30 mouse cellular contexts compared by ENCODE assay signal in the genomic region with DNA sequence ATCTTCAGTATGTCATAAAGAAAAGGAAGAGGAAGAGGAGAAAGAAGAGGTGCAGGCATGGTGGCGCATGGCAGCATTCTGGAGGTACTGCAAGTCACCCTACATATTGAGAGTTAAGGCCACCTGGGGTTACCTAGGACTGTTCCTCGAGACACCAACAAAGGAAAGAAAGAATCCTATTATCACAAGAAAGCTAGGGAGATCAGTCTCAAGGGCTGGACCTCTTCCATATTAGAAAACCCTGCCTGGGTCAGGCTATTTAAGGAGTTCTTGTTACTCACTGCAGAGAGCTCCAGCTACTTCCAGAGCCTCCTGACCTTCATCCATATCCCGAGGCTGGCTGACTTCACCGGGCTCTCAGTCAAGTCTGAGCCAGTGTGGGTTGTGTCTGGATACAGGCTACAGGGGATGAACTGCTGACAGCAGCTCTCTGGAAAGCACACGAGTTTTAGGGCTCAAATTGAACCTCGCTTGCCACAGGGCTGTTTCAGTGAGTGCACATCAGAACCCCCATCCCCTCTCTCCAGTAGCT. TPM values are rescaled to one million over a fixed set of nuclear protein-coding genes. Genes with fewer than 3 reads are reported as not detected.
DNase-seq lines count a peak whose midpoint lies in the region; ATAC-seq and TF ChIP-seq lines count a peak whose summit lies in the region.
"Had no signal": no experiment of that assay in that cellular context is flagged by ENCODE, and none has a peak within 500 bp of the region (broad histone marks: within the 10 kb centered on the region; RNA-seq: fewer than 3 reads in every experiment).

No protein-coding gene starts in this region.

- H3K4me3 ChIP-seq in heart, embryonic 15.5 days = no peak overlapping the region
- H3K4me3 ChIP-seq in lung, postnatal 0 days (ENCODE audit: low read depth, low read length) = no peak overlapping the region
- H3K4me3 ChIP-seq: embryonic facial prominence, embryonic 15.5 days; forebrain, embryonic 10.5 days; hindbrain, embryonic 13.5 days; midbrain, embryonic 15.5 days; stomach, embryonic 15.5 days had no signal

- 39% methylated on average over 6 of the region's 6 CpGs for WGBS in heart, embryonic 15.5 days
- 55% methylated on average over 6 of the region's 6 CpGs for WGBS in lung, postnatal 0 days

- no peak overlapping the region for H3K27ac ChIP-seq in heart, embryonic 15.5 days
- H3K27ac ChIP-seq in lung, postnatal 0 days (ENCODE audit: low read length) = no peak overlapping the region
- H3K27ac ChIP-seq: embryonic facial prominence, embryonic 15.5 days; forebrain, embryonic 10.5 days; hindbrain, embryonic 13.5 days; macrophage; midbrain, embryonic 15.5 days; stomach, embryonic 15.5 days had no signal

- H3K36me3 ChIP-seq in heart, embryonic 15.5 days = no peaks in the 10 kb centered on the region
- H3K36me3 ChIP-seq in lung, postnatal 0 days (ENCODE audit: insufficient read depth, low read length) = no peaks in the 10 kb centered on the region
- H3K36me3 ChIP-seq: embryonic facial prominence, embryonic 15.5 days; forebrain, embryonic 10.5 days; hindbrain, embryonic 13.5 days; midbrain, embryonic 15.5 days; stomach, embryonic 15.5 days had no signal

- DNase-seq in heart, postnatal 25 days (ENCODE audit: low spot score) = no peak
- peak; percentile 46 for DNase-seq in testis, postnatal 14 days (ENCODE audit: low spot score)
- no peak for DNase-seq in testis, postnatal 10 days (ENCODE audit: low spot score)
- peak; percentile 39 for DNase-seq in adrenal gland, postnatal 25 days
- DNase-seq in frontal cortex, postnatal 10 days (ENCODE audit: low spot score in 2 of 2) = no peak
- DNase-seq in thymus, adult 18-20 months = no peak
- no peak for DNase-seq in lung, postnatal 0 days (ENCODE audit: low spot score)
- DNase-seq: cerebellum, postnatal 14 days; embryo, embryonic 11 days; gastrocnemius, postnatal 10 days; left cerebral cortex, postnatal 4 days; lung, adult 2 months; thymus, postnatal 14 days had no signal

- intact Hi-C loops in heart, postnatal 25 days (cut with DNase I) = no loop called here

- no peak overlapping the region for H3K9ac ChIP-seq in heart, embryonic 15.5 days
- no peak overlapping the region for H3K9ac ChIP-seq in lung, postnatal 0 days (replicated peaks; ENCODE audit: low read depth)
- H3K9ac ChIP-seq: embryonic facial prominence, embryonic 15.5 days; hindbrain, embryonic 13.5 days; midbrain, embryonic 15.5 days; stomach, embryonic 15.5 days had no signal

- H3K27me3 ChIP-seq in heart, embryonic 15.5 days = no peaks in the 10 kb centered on the region
- H3K27me3 ChIP-seq in lung, postnatal 0 days (replicated peaks; ENCODE audit: insufficient read depth, low read length) = no peaks in the 10 kb centered on the region
- H3K27me3 ChIP-seq: embryonic facial prominence, embryonic 15.5 days; hindbrain, embryonic 13.5 days; midbrain, embryonic 15.5 days; stomach, embryonic 15.5 days had no signal

- TF ChIP-seq CTCF in lung, postnatal 0 days (IDR thresholded peaks at IDR 0.05) = no peak

- ATAC-seq in heart, embryonic 15.5 days (replicated peaks; ENCODE audit: insufficient number of reproducible peaks, insufficient read depth, low FRiP score, low read depth) = 0 out of 2 replicates have a peak, but pooled peaks have one; percentile 35
- ATAC-seq in lung, postnatal 0 days = no peak
- ATAC-seq: midbrain, embryonic 15.5 days; Patski had no signal

- no peaks in the 10 kb centered on the region for H3K9me3 ChIP-seq in heart, embryonic 15.5 days (replicated peaks)
- no peaks in the 10 kb centered on the region for H3K9me3 ChIP-seq in lung, postnatal 0 days (ENCODE audit: low read length)
- H3K9me3 ChIP-seq: embryonic facial prominence, embryonic 15.5 days; forebrain, embryonic 10.5 days; hindbrain, embryonic 13.5 days; midbrain, embryonic 15.5 days; stomach, embryonic 15.5 days had no signal

- no peak overlapping the region for H3K4me2 ChIP-seq in heart, embryonic 15.5 days
- no peak overlapping the region for H3K4me2 ChIP-seq in lung, postnatal 0 days (replicated peaks; ENCODE audit: low read depth, low read length)
- H3K4me2 ChIP-seq: embryonic facial prominence, embryonic 15.5 days; heart, embryonic 11.5 days; hindbrain, embryonic 13.5 days; midbrain, embryonic 15.5 days; stomach, embryonic 15.5 days had no signal

- H3K4me1 ChIP-seq in heart, embryonic 15.5 days (replicated peaks) = no peaks in the 10 kb centered on the region
- no peaks in the 10 kb centered on the region for H3K4me1 ChIP-seq in lung, postnatal 0 days (ENCODE audit: insufficient read depth, low read depth, low read length)
- H3K4me1 ChIP-seq: embryonic facial prominence, embryonic 15.5 days; forebrain, embryonic 10.5 days; hindbrain, embryonic 13.5 days; midbrain, embryonic 15.5 days; stomach, embryonic 15.5 days had no signal

- TF ChIP-seq EP300 in lung, postnatal 0 days (IDR thresholded peaks at IDR 0.05) = no peak

RNA-seq across cellular contexts. Expression of gene Pfkfb3, which starts 17.2 kb away (rescaled TPM):
- 9.8 and 14.6 TPM in 2 replicates for polyA plus RNA-seq in heart, embryonic 15.5 days (2015; fragmentation: Nextera tagmentation; extraction: Ambion mirVana)
- 10 to 100 TPM in 1 of 2 experiments, 1 to 10 TPM in 1; 7.8 to 10.4 TPM for total RNA-seq in heart, postnatal 25 days (2021)
- 93.7 and 145 TPM in 2 replicates for total RNA-seq in adrenal gland, postnatal 25 days (2021)
- polyA plus RNA-seq in lung, postnatal 0 days (2015; fragmentation: Nextera tagmentation; extraction: Ambion mirVana) = 17.7 and 18.3 TPM in 2 replicates

RNA-seq across cellular contexts. Expression of gene Rbm17, which starts 32.9 kb away (rescaled TPM):
- 79.8 and 87.7 TPM in 2 replicates for polyA plus RNA-seq in heart, embryonic 15.5 days (2015; fragmentation: Nextera tagmentation; extraction: Ambion mirVana)
- 10 to 100 TPM; 57.1 to 61.4 TPM for total RNA-seq in heart, postnatal 25 days (2021)
- 109 and 114 TPM in 2 replicates for total RNA-seq in adrenal gland, postnatal 25 days (2021)
- 72.6 and 73.1 TPM in 2 replicates for polyA plus RNA-seq in lung, postnatal 0 days (2015; fragmentation: Nextera tagmentation; extraction: Ambion mirVana)

RNA-seq across cellular contexts. Expression of gene Gm17490, which starts 55.0 kb away (rescaled TPM):
- not detected in 2 replicates for polyA plus RNA-seq in heart, embryonic 15.5 days (2015; fragmentation: Nextera tagmentation; extraction: Ambion mirVana)
- total RNA-seq in heart, postnatal 25 days (2021) = not detected
- total RNA-seq in adrenal gland, postnatal 25 days (2021) = not detected in 2 replicates
- polyA plus RNA-seq in lung, postnatal 0 days (2015; fragmentation: Nextera tagmentation; extraction: Ambion mirVana) = not detected in 2 replicates
- total RNA-seq: adrenal gland, postnatal 4 days; gastrocnemius, postnatal 10 days; layer of hippocampus, adult 18-20 months; left cerebral cortex, adult 18-20 months; left cerebral cortex, postnatal 4 days; liver, adult 2 months; neutrophil, adult 5-6 weeks had no signal
- polyA plus RNA-seq: embryonic facial prominence, embryonic 15.5 days; forebrain, embryonic 10.5 days; heart, embryonic 11.5 days; hindbrain, embryonic 13.5 days; intestine, embryonic 14.5 days; kidney, embryonic 16.5 days; liver, adult 2 months; lung, adult 2 months; macrophage; midbrain, embryonic 15.5 days; Patski; spleen, adult 2 months; stomach, embryonic 15.5 days had no signal

Comparison
In these comparisons a context has a peak if more than half of its experiments do, and no peak if none do; other contexts are left out.
1. DNase-seq: peak in testis, postnatal 14 days (single experiment) and adrenal gland, postnatal 25 days (single experiment); none in heart, postnatal 25 days (single experiment), testis, postnatal 10 days (single experiment), frontal cortex, postnatal 10 days (0 of 2), thymus, adult 18-20 months (0 of 2) and lung, postnatal 0 days (single experiment).